Mouse (Mus musculus): ENCODE data around the gene Zfp941.

GRCm38 (mm10) chr7:140798212-140798611 lies 23.8 kb downstream of the Zfp941 start:
- TF ChIP-seq CTCF (IDR thresholded peaks at IDR 0.05; ENCODE audit: low read depth) (no peak), EP300 (IDR thresholded peaks at IDR 0.05; ENCODE audit: low read depth) (no peak)

Data from heart, postnatal 0 days (tissue).